Mouse (Mus musculus): ENCODE data around the gene Gramd1c.

DNA sequence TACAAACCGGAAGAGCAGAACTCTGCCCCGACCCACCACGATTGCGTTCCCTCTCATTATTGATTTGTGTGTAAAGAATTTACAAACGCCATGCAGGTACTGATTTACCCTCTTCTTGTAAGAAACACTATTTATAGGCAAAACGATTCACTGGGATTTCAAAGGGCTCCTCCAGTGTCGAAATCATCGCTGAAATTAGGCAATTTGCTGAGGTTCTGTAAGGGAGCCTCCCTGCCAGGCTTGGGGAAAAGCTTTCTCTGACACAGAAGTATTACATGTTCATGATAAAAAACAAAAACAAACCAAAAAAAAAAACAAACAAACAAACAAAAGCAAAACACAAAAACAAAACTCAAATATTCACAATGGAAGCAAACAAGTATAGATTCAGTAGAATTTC lies 64.0 kb downstream of the Gramd1c start:
- TF ChIP-seq POLR2A (IDR thresholded peaks at IDR 0.05; ENCODE audit: control insufficient read depth, low read depth, low read length) (no peak), CTCF (IDR thresholded peaks at IDR 0.05; ENCODE audit: control insufficient read depth, insufficient read depth, insufficient replicate concordance, low read depth, low read length) (no peak)

Data from testis, adult 2 months (tissue).